Mouse (Mus musculus) small intestine, adult 10 weeks (tissue): Measurements from ENCODE around the gene AC192777.2. TPM values are rescaled to one million over a fixed set of nuclear protein-coding genes. Genes with fewer than 3 reads are reported as not detected.

Source experiments
- polyA plus RNA-seq: library from polyadenylated mRNA; stranded (reverse); fragments of 350-450 nt; fragmentation: Illumina TruSeq; extraction: RNeasy Lipid Tissue Mini Kit (QIAGEN cat#74804); gene quantifications from one replicate; pipeline ENCODE4 v1.2.3, GENCODE M21; 2014; ENCODE audit warnings: low replicate concordance

The AC192777.2 gene
- polyA plus RNA-seq = not detected

GRCm38 (mm10) chr17:40095150-40095549, at the start of gene AC192777.2:
TSS of gene AC192777.2 (plus strand) at chr17:40095450.

Other genes starting within 250 kb of the AC192777.2 start
- gene Esp38, start 144.9 kb upstream of the AC192777.2 start, polyA plus RNA-seq = not detected
- 0.26 TPM for gene Pgk2, start 113.2 kb downstream of the AC192777.2 start, polyA plus RNA-seq
- gene Crisp3, start 146.8 kb downstream of the AC192777.2 start, polyA plus RNA-seq = 0.41 TPM
- gene Crisp1, start 223.8 kb downstream of the AC192777.2 start, polyA plus RNA-seq = not detected